Mouse (Mus musculus) cerebellum, adult 2 months (tissue): ENCODE measurements at regions not wholly inside any gene's neighbourhood (a gene's known extent, or its start where the extent isn't known, plus 50 kb on each side); places are given as distances from the start of the nearest gene placed in this dataset.

Experiments used
- DNase-seq, 2 experiments: peaks; one replicate each; pipeline ENCODE4 v3.0.0; 2021
- H3K27ac ChIP-seq: fragments of 200-500 bp; 2 replicates; pipeline ENCODE4 v1.5.1; 2012; ENCODE audit warnings: low read length, control low read depth, inconsistent platforms; ENCODE audit not compliant: insufficient read depth
- H3K27me3 ChIP-seq: fragments of 200-500 bp; 2 replicates; pipeline ENCODE4 v1.6.1; 2012; ENCODE audit warnings: inconsistent platforms, mild to moderate bottlenecking, low read length, moderate library complexity; ENCODE audit not compliant: control insufficient read depth, insufficient read depth
- H3K4me1 ChIP-seq: fragments of 200-500 bp; 2 replicates; pipeline ENCODE4 v1.6.1; 2011; ENCODE audit warnings: low read length; ENCODE audit not compliant: control insufficient read depth, insufficient read depth
- H3K4me3 ChIP-seq: fragments of 200-500 bp; replicated peaks from 2 replicates; pipeline ENCODE3; 2011; ENCODE audit warnings: mild to moderate bottlenecking, low read depth, low read length, control low read depth; ENCODE audit not compliant: insufficient read depth
- CTCF ChIP-seq: fragments of 200-500 bp; IDR thresholded peaks from 2 replicates; pipeline ENCODE4 v1.5.1; 2011; ENCODE audit warnings: low read depth, mild to moderate bottlenecking, control low read depth, low read length, moderate library complexity, borderline replicate concordance; ENCODE audit not compliant: insufficient read depth
- POLR2A ChIP-seq: fragments of 200-500 bp; IDR thresholded peaks from 2 replicates; pipeline ENCODE4 v1.6.1; 2011; ENCODE audit warnings: low read length, control low read depth, borderline replicate concordance; ENCODE audit not compliant: insufficient read depth
- WGBS: fragments of 180-500 bp; shearing (Covaris S2); methylation state at CpG from one replicate; pipeline ENCODE4 v1.1.7; 2018; 5-methylcytosine and 5-hydroxymethylcytosine counted together

DNA sequence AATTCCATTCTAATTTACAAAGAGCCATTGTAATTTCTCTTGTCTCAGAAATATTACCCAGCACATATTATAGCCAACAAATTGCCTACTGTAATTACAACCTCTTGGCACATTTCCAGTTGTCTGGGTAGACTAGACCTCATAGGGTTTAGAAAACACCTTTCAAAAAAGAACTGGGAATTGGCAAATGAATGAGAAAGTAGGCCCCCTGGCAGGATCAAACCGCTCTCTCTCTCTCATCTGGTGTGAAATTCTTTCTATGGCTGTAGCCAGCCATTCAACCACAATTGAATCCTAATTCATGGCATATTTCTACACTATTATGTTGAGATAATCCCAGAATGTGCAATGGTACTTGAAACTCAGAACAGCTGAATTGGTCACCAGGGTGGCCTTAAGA, 65.3 kb upstream of the Pde3a start:
- Histone ChIP-seq H3K4me1 (no peaks in the 10 kb centered on the region), H3K4me3 (no peak overlapping the region), H3K27me3 (no peaks in the 10 kb centered on the region), H3K27ac (no peak overlapping the region)
- TF ChIP-seq POLR2A (no peak), CTCF (no peak)
- DNase-seq: peak in 1 of 2 experiments; percentile 9
- WGBS: 21% methylated on average over 1 of the region's 1 CpGs

DNA sequence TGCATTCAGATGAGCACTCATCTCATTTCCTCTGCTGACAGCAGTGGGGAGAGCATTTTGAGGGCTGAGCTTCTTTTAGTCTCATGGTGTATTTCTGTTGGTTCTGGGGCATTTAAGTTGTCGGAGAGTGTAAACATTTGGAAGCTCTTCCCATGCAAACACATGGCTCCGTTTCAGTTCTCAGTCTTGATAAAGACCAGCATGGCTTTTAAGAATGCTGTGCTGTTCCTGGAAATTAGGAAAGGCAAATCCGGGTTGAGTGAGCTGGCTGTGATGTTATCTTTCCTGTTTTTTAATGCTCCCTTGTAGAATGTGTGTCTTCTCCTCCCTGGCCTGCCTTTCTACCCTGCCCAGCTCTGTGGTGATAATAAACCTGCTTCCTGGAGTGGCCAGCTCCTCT, 61.0 kb upstream of the Pde3a start:
- 80% methylated on average over 3 of the region's 3 CpGs for WGBS
- Histone ChIP-seq H3K27me3 (no peaks in the 10 kb centered on the region), H3K4me1 (no peaks in the 10 kb centered on the region), H3K4me3 (no peak overlapping the region), H3K27ac (no peak overlapping the region)
- no peak for DNase-seq
- TF ChIP-seq POLR2A (no peak), CTCF (no peak)

DNA sequence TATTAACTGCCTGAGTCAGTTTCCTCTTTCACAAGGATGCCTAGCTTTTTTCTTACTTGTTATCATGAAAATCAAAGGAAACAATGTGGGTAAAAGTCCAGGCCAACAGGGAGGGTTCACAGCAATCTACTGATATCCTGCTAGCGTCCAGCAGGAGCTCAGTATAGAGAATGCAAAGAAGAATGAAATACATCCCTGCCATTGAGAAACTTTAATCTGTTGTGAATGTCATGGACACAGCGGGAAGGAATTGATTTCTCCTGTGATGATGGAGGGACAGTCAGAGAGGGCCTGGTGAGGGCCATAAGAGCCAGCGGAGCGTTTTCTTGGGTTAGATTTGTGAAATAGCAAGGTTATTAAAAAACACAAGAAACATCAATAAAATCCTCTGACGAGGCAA, 60.0 kb upstream of the Pde3a start:
- TF ChIP-seq CTCF: no peak
- no peak for TF ChIP-seq POLR2A
- H3K4me3 ChIP-seq: no peak overlapping the region
- no peak for DNase-seq
- 67% methylated on average over 5 of the region's 5 CpGs for WGBS
- no peak overlapping the region for H3K27ac ChIP-seq
- no peaks in the 10 kb centered on the region for H3K27me3 ChIP-seq
- no peaks in the 10 kb centered on the region for H3K4me1 ChIP-seq

DNA sequence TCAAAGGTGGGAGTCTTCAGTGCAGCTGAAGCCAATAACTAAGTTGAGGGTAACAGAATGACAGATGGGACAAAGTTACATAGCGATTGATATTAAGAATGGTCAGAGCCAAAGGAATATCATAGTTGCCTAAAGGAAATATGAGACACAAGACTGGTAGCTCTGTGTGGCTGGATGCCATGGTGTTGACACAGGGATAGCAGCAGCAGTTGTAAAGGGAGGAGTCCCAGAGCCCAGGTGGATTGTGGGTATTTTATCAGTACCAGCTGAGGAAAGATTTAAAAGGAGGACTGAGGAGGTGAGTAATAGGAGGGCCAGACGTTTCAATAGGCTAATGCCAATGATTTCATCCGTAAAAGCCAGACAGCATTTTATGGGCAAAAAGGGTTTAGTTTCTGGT, 59.4 kb upstream of the Pde3a start:
- TF ChIP-seq POLR2A: no peak
- no peak for TF ChIP-seq CTCF
- no peaks in the 10 kb centered on the region for H3K27me3 ChIP-seq
- 84% methylated on average over 3 of the region's 3 CpGs for WGBS
- no peak overlapping the region for H3K27ac ChIP-seq
- H3K4me3 ChIP-seq: no peak overlapping the region
- no peak for DNase-seq
- H3K4me1 ChIP-seq: no peaks in the 10 kb centered on the region

DNA sequence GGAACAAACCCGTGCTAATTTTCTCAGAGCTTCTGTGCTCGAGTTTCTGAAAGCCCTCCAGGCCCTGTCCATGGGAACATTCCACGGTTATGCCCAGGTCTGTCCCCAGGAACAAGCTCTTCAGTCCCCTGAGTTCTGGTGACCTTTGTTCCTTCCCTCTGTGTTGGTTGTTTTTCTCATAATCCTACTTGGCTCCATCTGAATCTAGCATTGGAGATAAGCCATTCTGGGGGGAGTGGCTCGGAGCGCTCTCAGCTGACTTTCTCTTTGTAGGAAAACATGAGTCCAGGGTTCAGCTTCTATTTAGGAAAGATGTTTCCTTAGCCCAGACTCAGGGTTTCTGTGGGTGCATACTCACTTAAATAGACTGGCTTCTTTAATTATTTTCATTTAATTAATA, 58.7 kb upstream of the Pde3a start:
- Histone ChIP-seq H3K27me3 (no peaks in the 10 kb centered on the region), H3K27ac (no peak overlapping the region), H3K4me3 (no peak overlapping the region), H3K4me1 (no peaks in the 10 kb centered on the region)
- WGBS: 65% methylated on average over 5 of the region's 5 CpGs
- TF ChIP-seq POLR2A (no peak), CTCF (no peak)
- DNase-seq: no peak

DNA sequence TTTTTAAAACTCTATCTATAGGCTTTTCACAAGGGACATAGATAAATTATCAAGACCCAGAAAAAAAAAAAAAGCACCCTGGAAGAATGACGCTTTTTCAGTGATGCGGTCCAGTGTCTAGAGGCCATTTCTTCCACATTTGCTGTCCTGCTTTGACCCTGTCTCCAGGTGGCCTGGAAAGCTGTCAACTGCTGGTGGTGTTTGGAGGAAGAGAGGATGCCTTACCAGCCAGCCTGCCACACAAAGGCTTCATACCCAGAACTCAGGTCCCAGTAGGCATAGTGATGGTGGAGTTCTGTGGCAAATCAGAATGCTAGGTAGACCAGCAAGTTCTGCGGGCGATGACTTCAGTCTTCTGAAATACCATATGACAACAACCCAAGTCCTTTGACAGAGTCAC, 51.6 kb upstream of the Pde3a start:
- Histone ChIP-seq H3K27ac (no peak overlapping the region), H3K4me3 (no peak overlapping the region), H3K4me1 (no peaks in the 10 kb centered on the region), H3K27me3 (no peaks in the 10 kb centered on the region)
- TF ChIP-seq POLR2A (no peak), CTCF (no peak)
- WGBS: 68% methylated on average over 4 of the region's 4 CpGs
- DNase-seq: peak in 1 of 2 experiments; percentile 19
